Mouse (Mus musculus) liver, embryonic 15.5 days (tissue): ENCODE results near the gene Tubgcp6. TPM values are rescaled to one million over a fixed set of nuclear protein-coding genes. Genes with fewer than 3 reads are reported as not detected.

Source experiments
- ATAC-seq: fragments of 200-750 bp; cut with Nextera tagmentation; 2 replicates; pipeline ENCODE4 v1.8.0; 2017; ENCODE audit warnings: moderate number of reproducible peaks, mild to moderate bottlenecking, moderate library complexity; ENCODE audit not compliant: insufficient read depth
- H3K27ac ChIP-seq: fragments of 300-500 bp; sonication (generic); replicated peaks from 2 replicates; pipeline ENCODE4 v1.5.1; 2015; ENCODE audit warnings: mild to moderate bottlenecking, inconsistent platforms
- H3K27me3 ChIP-seq: fragments of 300-500 bp; sonication (generic); 2 replicates; pipeline ENCODE4 v1.6.1; 2015; ENCODE audit warnings: mild to moderate bottlenecking, inconsistent platforms
- H3K36me3 ChIP-seq: fragments of 300-500 bp; sonication (generic); replicated peaks from 2 replicates; pipeline ENCODE4 v1.6.1; 2015; ENCODE audit warnings: moderate library complexity, mild to moderate bottlenecking, inconsistent platforms
- H3K4me1 ChIP-seq: fragments of 300-500 bp; sonication (generic); replicated peaks from 2 replicates; pipeline ENCODE4 v1.6.1; 2015; ENCODE audit warnings: inconsistent platforms
- H3K4me2 ChIP-seq: fragments of 300-500 bp; sonication (generic); 2 replicates; pipeline ENCODE4 v1.6.1; 2015; ENCODE audit warnings: moderate library complexity, mild to moderate bottlenecking, inconsistent platforms
- H3K4me3 ChIP-seq: fragments of 300-500 bp; sonication (generic); replicated peaks from 2 replicates; pipeline ENCODE4 v1.5.1; 2015; ENCODE audit warnings: mild to moderate bottlenecking, inconsistent platforms
- H3K9ac ChIP-seq: fragments of 300-500 bp; sonication (generic); 2 replicates; pipeline ENCODE4 v1.6.1; 2015; ENCODE audit warnings: moderate library complexity, mild to moderate bottlenecking, inconsistent platforms
- H3K9me3 ChIP-seq: fragments of 300-500 bp; sonication (generic); replicated peaks from 2 replicates; pipeline ENCODE4 v1.6.1; 2016; ENCODE audit warnings: inconsistent platforms
- WGBS: fragments of 180-500 bp; shearing (Covaris S2); methylation state at CpG from one replicate; pipeline ENCODE4 v1.1.7; 2015; ENCODE audit warnings: mixed read lengths; ENCODE audit not compliant: insufficient replicate concordance; 5-methylcytosine and 5-hydroxymethylcytosine counted together
- polyA plus RNA-seq: library from polyadenylated mRNA; unstranded; fragments of >200 nt; fragmentation: Nextera tagmentation; extraction: Ambion mirVana; gene quantifications from 2 replicates; pipeline ENCODE4 v1.2.1, GENCODE M21; 2015

The Tubgcp6 gene
- polyA plus RNA-seq = 6.0 and 7.5 TPM in 2 replicates

DNA sequence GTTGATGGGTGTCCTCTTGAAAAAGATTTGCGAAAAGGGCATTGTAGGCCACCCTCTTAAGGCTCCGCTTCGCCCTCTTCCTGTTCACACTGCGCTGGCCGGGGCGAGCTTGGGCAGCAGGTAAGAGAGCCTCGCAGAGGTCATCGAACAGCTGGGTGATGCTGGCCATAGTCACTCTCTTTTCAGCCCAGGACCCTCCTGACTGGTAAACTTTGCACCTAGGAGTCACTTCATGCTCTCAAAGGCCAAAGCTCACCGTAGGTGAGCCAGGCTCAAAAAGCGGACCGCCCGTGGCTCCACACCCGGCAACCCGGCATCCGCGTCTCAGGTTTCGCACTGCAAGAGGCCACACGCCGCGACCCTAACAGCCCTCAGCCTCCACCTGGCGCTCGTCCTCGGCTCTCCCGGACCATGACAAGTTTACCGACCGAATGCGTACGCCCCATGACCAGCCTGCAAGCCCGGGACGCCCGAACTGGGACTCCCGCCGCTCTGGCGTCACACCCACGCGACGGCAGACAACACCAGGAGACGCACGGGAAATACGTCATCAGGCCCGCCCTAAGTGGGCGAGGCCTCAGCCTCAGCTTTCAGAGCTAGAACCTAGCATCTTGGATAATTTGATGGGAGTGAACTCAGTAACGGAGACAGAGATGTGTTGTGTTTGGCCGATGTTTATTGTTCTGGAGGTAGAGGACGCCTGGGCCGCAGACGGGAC lies at the start of gene Tubgcp6:
Gene Tubgcp6, minus strand, starts transcription at position 464 of the 718 bp plus-strand sequence.
- no peaks in the 10 kb centered on the region for H3K27me3 ChIP-seq
- no peaks in the 10 kb centered on the region for H3K9me3 ChIP-seq
- H3K4me1 ChIP-seq = peaks cover 47% of the 10 kb centered on the region
- WGBS = under 1% methylated on average over 47 of the region's 47 CpGs
- peak within 1 kb of the TSS; percentile 84 for H3K4me2 ChIP-seq
- H3K36me3 ChIP-seq = peaks cover 31% of the 10 kb centered on the region
- peak within 1 kb of the TSS; percentile 93 for H3K4me3 ChIP-seq
- peak within 1 kb of the TSS; percentile 86 for H3K9ac ChIP-seq
- H3K27ac ChIP-seq = peak within 1 kb of the TSS; percentile 79
- peak; percentile 84 for ATAC-seq

GRCm38 (mm10) chr15:89172276-89172935 lies 49.5 kb upstream of the Tubgcp6 start:
- 0 out of 2 replicates have a peak, but pooled peaks cover 5% of the 10 kb centered on the region for H3K36me3 ChIP-seq
- peak overlapping the region; percentile 53 for H3K4me3 ChIP-seq
- peak overlapping the region; percentile 71 for H3K4me2 ChIP-seq
- peak overlapping the region; percentile 66 for H3K27ac ChIP-seq
- WGBS = 31% methylated on average over 17 of the region's 17 CpGs
- ATAC-seq = no peak
- H3K9ac ChIP-seq = peak overlapping the region; percentile 48; the same call in 1 of the 2 replicates
- H3K9me3 ChIP-seq = no peaks in the 10 kb centered on the region
- H3K27me3 ChIP-seq = peaks cover 67% of the 10 kb centered on the region
- peaks cover 81% of the 10 kb centered on the region for H3K4me1 ChIP-seq

DNA sequence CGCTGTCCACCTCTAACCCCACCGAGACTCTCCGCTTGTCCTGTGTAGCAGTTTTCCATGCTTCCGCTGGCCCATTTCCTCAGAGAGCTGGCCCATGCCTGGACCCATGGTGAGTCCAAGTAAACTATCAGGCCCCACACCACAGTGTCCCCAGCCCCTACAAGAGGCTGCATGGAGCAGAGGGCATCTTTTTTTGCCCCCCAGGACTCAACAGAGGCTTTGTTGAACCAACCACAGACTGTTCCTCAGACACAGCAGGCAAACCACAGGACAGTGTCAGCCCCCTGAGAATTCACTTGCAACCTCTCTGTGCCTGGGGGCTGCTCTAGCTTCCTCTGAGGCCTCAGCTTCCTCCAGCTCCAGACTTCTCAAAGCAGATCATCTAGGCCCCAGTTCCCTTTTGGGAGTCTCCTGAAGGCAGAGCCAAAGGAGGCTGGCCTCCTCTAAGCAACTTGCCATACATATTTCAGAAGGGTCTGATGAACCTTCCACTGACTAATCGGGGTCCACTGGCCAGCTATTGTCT lies 48.7 kb upstream of the Tubgcp6 start:
- no peaks in the 10 kb centered on the region for H3K9me3 ChIP-seq
- peaks cover 12% of the 10 kb centered on the region; the same call in 1 of the 2 replicates for H3K36me3 ChIP-seq
- WGBS = 69% methylated on average over 5 of the region's 5 CpGs
- H3K27me3 ChIP-seq = peaks cover 58% of the 10 kb centered on the region
- peaks cover 73% of the 10 kb centered on the region for H3K4me1 ChIP-seq
- 0 out of 2 replicates have a peak overlapping the region, but pooled peaks have one; percentile 1 for H3K27ac ChIP-seq
- no peak overlapping the region for H3K4me3 ChIP-seq
- no peak for ATAC-seq
- H3K4me2 ChIP-seq = 0 out of 2 replicates have a peak overlapping the region, but pooled peaks have one; percentile 2
- H3K9ac ChIP-seq = no peak overlapping the region

DNA sequence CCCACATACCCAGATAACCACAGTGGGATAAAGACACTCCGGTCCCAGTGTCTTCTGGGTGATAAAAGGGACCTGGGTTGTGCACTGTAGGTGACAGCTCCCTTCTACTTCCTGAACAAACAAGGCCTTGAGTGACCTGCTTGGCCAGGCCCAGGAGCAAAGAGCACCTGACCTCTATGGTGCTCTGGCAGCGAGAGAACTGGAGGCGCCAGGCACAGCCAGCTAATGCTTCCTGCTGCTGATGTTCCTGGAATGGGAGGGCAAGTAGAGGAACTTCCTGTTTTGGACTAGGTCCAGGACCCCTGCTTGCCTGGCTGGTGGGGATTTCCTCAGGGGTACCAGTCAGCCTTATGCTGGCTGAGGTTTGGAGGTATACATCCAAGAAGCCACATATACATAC lies 47.2 kb upstream of the Tubgcp6 start:
- Histone ChIP-seq H3K9ac (no peak overlapping the region), H3K4me2 (peak overlapping the region; percentile 15; the same call in 1 of the 2 replicates)
- ATAC-seq = 0 out of 2 replicates have a peak, but pooled peaks have one; percentile 42

GRCm38 (mm10) chr15:89169431-89169830 lies 46.5 kb upstream of the Tubgcp6 start:
- Histone ChIP-seq H3K4me1 (peaks cover 52% of the 10 kb centered on the region), H3K9me3 (no peaks in the 10 kb centered on the region), H3K9ac (no peak overlapping the region), H3K4me2 (peak overlapping the region; percentile 7; the same call in 1 of the 2 replicates), H3K27me3 (peaks cover 37% of the 10 kb centered on the region), H3K27ac (peak overlapping the region; percentile 38), H3K36me3 (peaks cover 32% of the 10 kb centered on the region), H3K4me3 (no peak overlapping the region)
- WGBS = 61% methylated on average over 10 of the region's 10 CpGs
- ATAC-seq = peak; percentile 17; the same call in 1 of the 2 replicates

More for the DNA sequence above, 47.2 kb upstream of the Tubgcp6 start:
- 34% methylated on average over 3 of the region's 3 CpGs for WGBS
- peaks cover 25% of the 10 kb centered on the region for H3K36me3 ChIP-seq
- no peaks in the 10 kb centered on the region for H3K9me3 ChIP-seq
- peaks cover 59% of the 10 kb centered on the region for H3K4me1 ChIP-seq
- peak overlapping the region; percentile 38 for H3K27ac ChIP-seq
- H3K4me3 ChIP-seq = no peak overlapping the region
- peaks cover 44% of the 10 kb centered on the region for H3K27me3 ChIP-seq

GRCm38 (mm10) chr15:89168922-89169321 lies 46.0 kb upstream of the Tubgcp6 start:
- no peak overlapping the region for H3K27ac ChIP-seq

DNA sequence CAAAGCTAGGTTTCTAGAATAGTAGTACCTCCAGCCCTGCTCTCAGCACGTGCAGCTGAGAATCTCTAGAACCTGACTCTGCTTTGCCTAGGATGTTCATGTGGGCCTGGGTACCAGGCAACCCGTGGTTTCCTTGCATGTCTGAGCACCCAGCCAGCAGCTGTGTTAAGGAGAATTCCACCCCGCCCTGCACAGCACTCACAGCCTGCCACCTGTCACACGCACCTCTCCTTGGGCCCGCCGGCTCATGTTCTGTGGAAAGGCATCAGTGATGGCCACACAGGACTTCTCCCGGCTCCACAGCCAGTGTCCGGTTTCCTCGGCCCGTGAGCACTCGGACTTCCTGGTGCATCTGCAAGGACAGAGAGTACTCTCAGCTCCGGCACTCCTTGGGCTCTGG lies 42.6 kb upstream of the Tubgcp6 start:
- H3K36me3 ChIP-seq = peaks cover 53% of the 10 kb centered on the region
- ATAC-seq = no peak
- H3K4me1 ChIP-seq = peaks cover 17% of the 10 kb centered on the region
- 73% methylated on average over 12 of the region's 12 CpGs for WGBS
- H3K27me3 ChIP-seq = no peaks in the 10 kb centered on the region
- H3K9ac ChIP-seq = no peak overlapping the region
- no peaks in the 10 kb centered on the region for H3K9me3 ChIP-seq
- no peak overlapping the region for H3K27ac ChIP-seq
- H3K4me3 ChIP-seq = no peak overlapping the region
- H3K4me2 ChIP-seq = no peak overlapping the region

More at GRCm38 (mm10) chr15:89168922-89169321, 46.0 kb upstream of the Tubgcp6 start:
- no peak overlapping the region for H3K4me2 ChIP-seq
- no peaks in the 10 kb centered on the region for H3K9me3 ChIP-seq
- H3K4me3 ChIP-seq = no peak overlapping the region
- H3K4me1 ChIP-seq = peaks cover 47% of the 10 kb centered on the region
- peaks cover 36% of the 10 kb centered on the region for H3K36me3 ChIP-seq
- ATAC-seq = no peak
- WGBS = 67% methylated on average over 10 of the region's 10 CpGs
- H3K9ac ChIP-seq = no peak overlapping the region
- peaks cover 32% of the 10 kb centered on the region for H3K27me3 ChIP-seq

DNA sequence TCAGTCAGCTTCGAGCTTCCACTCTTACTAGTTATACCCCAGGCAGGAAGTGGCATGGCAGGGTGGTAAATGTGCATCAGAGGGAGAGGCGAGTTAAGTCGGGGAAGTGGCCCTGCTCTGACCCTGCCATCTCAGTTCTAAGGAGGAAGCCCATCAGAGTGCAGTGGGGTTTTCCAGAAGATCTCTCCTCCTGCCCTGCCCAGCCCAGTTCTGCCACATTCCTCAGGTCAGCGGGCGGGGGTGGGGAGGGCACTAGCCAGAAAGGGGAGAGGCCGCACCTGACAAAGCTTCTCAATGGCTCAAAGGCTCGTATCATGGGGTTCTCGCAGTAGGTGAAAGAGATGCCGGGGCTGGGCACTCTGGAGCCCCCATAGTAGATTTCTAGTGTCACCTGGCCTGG lies 38.5 kb upstream of the Tubgcp6 start:
- Histone ChIP-seq H3K4me2 (no peak overlapping the region), H3K9ac (no peak overlapping the region), H3K4me3 (no peak overlapping the region), H3K9me3 (no peaks in the 10 kb centered on the region), H3K27ac (no peak overlapping the region), H3K36me3 (peaks cover 72% of the 10 kb centered on the region), H3K4me1 (no peaks in the 10 kb centered on the region), H3K27me3 (no peaks in the 10 kb centered on the region)
- 56% methylated on average over 9 of the region's 9 CpGs for WGBS
- ATAC-seq = no peak

DNA sequence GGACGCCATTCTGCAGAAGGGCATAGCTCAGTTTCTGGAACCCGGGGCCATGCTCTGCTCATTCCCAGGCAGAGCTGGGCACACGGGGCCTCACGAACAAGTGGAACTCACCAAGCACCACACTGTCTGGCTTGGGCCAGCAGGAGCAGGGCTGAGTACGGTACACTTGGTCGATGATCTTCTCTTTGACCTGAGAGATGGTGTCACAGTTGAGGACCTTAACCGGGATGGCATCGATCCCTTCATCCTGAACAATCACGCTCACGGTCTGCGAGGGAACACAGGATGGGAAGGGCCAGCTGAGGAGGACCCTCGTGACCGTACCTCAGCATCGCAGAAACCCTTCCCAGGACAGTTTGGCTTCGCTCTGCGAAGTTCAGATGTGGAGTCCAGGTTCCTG lies 35.6 kb upstream of the Tubgcp6 start:
- Histone ChIP-seq H3K4me1 (no peaks in the 10 kb centered on the region), H3K27me3 (no peaks in the 10 kb centered on the region), H3K36me3 (peaks cover 56% of the 10 kb centered on the region), H3K27ac (no peak overlapping the region), H3K4me2 (no peak overlapping the region), H3K4me3 (no peak overlapping the region), H3K9ac (no peak overlapping the region), H3K9me3 (no peaks in the 10 kb centered on the region)
- 85% methylated on average over 16 of the region's 16 CpGs for WGBS
- ATAC-seq = no peak

- Histone ChIP-seq H3K36me3 (peaks cover 53% of the 10 kb centered on the region), H3K4me2 (no peak overlapping the region), H3K27me3 (no peaks in the 10 kb centered on the region), H3K4me1 (no peaks in the 10 kb centered on the region), H3K9me3 (no peaks in the 10 kb centered on the region), H3K9ac (no peak overlapping the region), H3K4me3 (no peak overlapping the region), H3K27ac (no peak overlapping the region)
- no peak for ATAC-seq
- 54% methylated on average over 7 of the region's 7 CpGs for WGBS
These were observed 35.0 kb upstream of the Tubgcp6 start for GRCm38 (mm10) chr15:89157954-89158353.

DNA sequence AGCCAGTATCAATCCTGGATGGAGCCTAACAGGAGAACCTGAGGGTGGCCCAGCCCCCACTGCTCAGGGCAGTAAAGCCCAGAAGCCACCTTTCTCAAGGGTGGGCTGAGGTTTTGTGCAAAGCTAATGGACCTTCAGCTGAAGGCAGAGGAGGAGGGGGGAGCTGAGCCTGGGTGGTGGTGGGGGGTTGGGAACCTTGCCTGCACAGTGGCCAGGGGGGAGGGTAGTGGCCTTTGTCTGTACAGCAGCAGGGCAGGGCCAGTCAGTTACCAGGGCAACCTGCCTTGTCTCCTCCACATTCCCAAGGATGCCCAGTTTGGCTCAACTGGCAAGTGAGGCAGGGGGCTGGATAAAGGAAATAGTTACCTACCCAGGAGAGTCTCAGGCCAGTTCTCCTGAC lies 29.4 kb upstream of the Tubgcp6 start:
- Histone ChIP-seq H3K4me2 (no peak overlapping the region), H3K27ac (no peak overlapping the region), H3K4me1 (peaks cover 11% of the 10 kb centered on the region), H3K9ac (no peak overlapping the region), H3K36me3 (peaks cover 13% of the 10 kb centered on the region), H3K4me3 (no peak overlapping the region), H3K9me3 (no peaks in the 10 kb centered on the region), H3K27me3 (peaks cover 50% of the 10 kb centered on the region)
- no peak for ATAC-seq
